Mouse (Mus musculus): ENCODE results near the gene Neurl1a.

- no peak for TF ChIP-seq HCFC1 (IDR thresholded peaks at IDR 0.05; ENCODE audit: borderline replicate concordance, insufficient read depth, low read length)
- no peak for TF ChIP-seq ZC3H11A (IDR thresholded peaks at IDR 0.05; ENCODE audit: borderline replicate concordance, low read depth, low read length)
- TF ChIP-seq CHD2 (IDR thresholded peaks at IDR 0.05; ENCODE audit: low read depth, low read length) = no peak
- no peak for TF ChIP-seq ZNF384 (IDR thresholded peaks at IDR 0.05; ENCODE audit: low read depth, low read length)
- TF ChIP-seq MAFK (IDR thresholded peaks at IDR 0.05; ENCODE audit: insufficient read depth, low read depth, low read length) = no peak
Measured at GRCm38 (mm10) chr19:47128835-47129234, 49.8 kb upstream of the Neurl1a start.
